Mouse (Mus musculus) lung, postnatal 14 days (tissue): Measurements from ENCODE around the gene Dab1.

Experiments used
- DNase-seq: peaks from one replicate; pipeline ENCODE4 v3.0.0; 2021

The Dab1 gene

DNA sequence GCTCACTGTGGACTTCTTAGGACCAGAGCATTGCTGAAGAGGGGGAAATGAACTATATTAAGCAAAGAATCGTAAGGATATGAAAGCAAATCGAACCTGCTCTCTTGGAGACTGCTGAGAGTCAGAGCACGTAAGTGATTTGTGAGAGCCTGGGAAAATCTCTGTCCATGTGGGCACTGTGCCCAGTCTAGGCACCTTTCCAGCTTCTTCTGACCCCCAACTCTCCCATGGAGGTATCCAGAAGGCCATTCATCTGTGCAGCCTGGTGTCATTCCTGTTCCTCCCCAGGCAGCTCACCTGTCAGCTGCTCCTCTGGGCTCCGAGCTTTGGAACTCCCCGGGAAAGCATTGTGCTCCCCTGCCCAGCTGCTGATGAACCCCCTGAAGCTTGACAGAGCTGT lies 389.2 kb downstream of the Dab1 start:
- no peak for DNase-seq

DNA sequence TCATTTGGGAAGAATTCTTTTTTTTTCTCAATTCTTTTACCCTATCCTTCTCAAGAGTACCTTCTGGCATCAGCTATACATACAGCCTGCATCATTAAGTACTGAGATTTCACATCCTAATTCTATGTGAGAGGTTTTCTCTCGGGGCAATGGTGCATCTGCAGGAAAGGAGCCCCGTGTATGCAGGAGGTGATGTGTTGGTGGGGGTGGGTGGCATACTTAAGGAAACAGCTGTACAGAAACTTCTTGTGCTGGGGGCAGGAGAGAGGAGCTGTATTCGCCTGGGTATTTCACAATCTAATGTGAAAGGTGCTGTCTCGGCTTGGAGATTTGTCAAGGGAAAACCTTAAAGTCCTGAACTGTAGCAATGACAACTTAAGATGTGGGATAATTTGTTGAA lies 392.5 kb downstream of the Dab1 start:
- no peak for DNase-seq

DNA sequence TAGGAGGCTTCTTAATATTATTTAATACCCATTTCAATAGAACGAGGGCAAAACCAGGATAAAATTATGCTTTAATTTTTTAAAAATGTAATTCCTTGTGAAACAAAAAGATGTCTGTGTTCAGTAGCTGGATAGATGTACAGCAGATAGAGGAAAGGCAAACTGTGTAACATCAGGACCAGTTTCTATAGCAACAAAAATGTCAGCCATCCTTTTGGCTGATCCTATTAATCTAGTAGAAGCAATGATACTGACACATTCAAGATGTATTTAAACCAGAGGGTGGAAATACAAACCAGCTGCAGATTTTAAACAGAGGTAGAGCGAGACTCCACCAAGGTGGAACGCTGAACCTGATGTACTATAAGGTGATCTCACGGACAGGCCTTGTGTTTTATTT lies 393.0 kb downstream of the Dab1 start:
- no peak for DNase-seq

DNA sequence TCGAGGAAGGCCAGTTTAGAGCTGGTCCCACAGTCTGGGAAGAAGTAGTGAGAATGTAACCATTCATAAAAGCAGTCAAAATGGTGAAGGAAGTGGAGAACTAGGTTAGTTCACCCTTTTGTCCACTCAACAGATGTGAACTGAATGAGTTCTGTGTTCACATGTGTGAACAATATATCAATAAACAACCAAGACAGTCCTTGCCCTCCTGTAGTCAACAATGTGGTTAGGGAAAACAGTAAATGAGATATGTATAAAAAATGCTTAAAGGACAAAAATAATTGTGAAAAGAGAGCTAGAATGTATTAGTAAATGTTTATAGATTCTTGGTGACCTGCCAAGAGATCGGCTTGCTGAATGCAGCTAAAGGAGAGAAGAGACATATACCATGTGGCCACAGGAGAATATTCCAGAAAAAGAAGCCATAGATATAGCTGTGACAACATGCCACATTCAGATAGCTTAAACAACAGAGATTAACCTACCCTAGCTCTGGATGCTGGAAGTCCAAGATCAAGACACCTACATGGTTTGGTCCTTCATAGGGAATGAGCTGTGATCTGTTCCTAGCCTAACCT lies 406.0 kb downstream of the Dab1 start:
- no peak for DNase-seq

DNA sequence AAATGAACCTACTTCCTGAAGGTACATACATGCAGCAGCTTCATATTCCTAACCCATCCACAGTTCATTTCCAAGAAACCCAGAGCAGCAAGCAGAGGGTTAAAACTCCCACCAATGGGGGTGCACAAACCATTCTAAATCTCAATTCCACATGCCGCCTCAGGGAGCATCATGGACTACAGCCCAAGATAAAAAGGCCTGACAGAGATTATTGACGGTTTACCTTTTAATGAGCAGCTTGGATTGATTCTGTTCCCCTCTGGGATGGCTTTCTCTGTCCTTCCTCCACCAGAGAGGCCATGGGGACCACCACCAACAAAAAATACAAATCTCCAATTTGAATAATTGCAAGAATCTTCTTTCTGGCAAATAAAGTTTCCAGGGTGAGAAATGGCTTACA lies 407.7 kb downstream of the Dab1 start:
- no peak for DNase-seq

DNA sequence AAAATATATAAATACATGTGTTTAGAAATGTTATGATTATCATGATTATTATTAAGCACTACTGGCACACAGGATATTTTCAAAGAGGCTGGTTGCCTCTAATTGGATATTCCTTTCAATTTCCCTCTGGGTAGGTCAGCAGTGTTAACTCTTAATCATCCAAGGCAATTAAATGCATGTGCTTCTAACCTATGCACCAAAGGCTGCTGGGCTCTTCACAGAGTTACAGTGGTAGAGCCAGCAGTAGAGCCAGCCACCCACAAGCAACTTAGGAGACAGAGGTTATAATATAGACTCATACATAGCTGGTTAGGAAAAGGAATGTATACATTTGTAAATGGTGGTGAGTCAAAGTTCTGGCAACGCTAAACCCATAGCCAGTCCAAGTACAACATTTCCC lies 408.1 kb downstream of the Dab1 start:
- DNase-seq: no peak

DNA sequence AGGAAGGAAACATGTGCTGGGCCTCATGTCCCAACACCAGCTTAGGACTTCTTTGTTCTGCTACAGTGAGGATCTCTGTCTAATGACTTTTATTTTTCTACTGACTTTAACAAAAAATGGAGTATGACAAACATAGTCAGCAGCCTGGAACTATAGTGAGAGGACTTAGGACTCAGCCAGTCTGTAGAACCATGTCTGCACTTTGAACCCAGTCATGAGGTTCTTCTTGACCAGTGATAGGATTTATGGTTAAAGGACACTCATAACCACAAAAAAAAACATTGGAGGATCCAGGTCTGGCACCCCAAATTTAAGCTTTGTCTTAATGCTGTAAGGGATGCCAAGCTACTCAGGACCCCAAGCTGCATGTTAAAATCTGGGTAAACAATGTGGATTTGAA lies 416.9 kb downstream of the Dab1 start:
- DNase-seq: no peak

DNA sequence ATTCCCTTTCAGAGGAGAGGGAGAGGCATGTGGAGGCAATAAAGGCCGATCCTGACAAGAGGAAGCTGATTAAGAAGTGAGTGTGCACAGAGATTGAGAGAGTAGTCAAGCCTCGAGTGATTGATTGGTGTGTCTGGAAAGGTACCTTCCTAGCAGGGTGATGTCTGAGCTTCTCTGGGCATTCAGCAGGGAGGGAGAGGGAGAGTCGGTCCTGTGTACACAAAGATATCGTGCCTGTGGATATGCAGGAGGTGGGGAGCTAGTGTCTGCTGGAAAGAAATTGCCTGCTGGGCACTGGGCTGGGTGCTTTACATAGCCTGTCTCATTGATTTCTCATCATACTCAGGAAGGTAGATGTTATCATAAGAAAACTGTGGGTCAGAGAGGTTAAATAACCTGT lies 420.4 kb downstream of the Dab1 start:
- no peak for DNase-seq

DNA sequence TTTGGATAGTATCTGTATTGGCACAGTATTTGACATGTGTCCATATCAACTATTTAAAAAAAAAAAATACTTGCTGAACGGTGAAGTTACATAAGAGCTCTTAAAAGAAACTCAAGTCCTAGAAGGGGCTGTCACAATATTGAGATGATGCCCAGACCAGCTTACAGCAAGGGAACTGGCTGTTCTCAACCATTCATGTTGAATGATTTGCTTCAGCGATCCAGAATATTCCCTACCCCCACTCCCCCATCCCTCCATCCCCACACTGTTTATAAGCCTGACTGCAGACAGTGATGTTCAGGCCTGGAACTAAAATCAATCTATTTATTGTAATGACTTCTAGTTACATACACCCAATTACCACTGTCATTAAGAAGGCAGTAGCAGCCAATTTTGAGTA lies 424.3 kb downstream of the Dab1 start:
- DNase-seq: no peak

DNA sequence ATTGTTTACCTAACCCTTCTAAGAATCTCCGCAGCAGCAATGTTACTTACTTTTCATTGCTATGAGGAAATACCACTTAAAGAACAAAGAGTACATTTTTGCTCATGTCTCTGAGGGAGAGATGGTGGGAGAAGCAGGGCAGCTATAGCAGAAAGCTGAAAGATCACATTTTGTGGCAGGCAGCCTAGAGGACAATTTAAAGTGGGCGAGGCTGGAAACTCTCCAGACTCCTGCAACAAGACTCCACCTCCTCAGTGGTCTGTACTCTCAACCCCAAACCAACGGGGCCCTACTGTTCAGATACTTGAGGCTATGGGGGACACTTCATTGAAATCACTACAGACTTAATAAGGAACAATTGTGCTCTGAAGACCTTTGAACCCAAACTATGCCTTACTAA lies 425.5 kb downstream of the Dab1 start:
- DNase-seq: no peak

DNA sequence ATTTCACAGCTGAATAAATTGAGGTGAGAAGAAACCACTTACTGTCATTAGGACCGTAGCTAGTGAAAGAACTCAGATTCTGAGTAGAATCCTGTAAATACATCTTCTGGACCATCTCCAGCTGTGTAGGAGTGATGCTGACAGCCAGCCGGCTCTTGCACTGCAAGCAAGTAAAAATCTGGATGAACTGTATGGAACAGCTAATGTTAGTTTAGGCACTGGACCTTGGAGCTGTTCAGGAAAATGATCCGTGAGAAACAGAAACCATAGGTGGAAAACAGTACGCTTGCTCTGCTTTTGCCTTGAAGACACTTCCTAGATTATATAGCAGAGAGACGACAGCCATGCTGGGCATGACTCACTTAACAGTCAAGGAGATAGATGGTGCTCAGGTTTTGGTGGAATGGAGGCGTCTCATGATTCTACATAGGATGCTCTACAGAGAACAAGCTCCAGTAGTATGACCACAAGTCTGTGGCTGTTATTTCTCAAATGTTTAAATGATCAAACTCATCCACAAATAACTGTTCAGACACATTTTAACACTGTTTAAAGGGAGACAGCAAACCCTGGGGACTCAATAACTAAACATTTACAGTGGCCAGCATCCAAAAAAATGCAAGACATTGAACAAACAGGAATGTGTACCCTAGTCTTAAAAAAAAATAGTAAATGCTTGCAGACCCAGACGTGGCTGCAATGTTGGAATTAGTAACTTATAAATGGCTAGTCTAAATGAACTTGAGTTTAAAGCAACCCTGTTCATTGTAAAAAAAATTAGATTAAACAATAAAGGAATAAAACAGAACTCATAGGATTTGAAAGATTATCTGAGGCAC lies 429.0 kb downstream of the Dab1 start:
- DNase-seq: no peak

DNA sequence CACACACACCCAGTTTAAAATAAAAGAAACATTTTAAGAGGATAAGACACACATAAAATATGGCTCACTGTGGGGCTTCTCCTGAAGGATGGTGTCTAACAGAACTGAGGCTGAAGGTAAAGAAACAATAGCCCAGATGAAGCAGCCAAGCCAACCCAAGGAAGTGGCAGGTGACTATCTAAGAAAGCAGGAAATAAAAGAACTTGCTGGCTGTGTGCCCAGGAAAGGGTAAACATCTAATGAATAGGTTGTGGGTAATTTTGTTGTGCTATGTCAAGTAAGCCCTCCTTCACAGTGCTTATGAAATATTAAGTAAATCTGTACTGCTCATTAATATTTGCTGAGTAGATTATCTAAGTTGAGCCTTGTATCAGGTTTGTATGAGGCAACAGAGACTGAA lies 438.0 kb downstream of the Dab1 start:
- no peak for DNase-seq

DNA sequence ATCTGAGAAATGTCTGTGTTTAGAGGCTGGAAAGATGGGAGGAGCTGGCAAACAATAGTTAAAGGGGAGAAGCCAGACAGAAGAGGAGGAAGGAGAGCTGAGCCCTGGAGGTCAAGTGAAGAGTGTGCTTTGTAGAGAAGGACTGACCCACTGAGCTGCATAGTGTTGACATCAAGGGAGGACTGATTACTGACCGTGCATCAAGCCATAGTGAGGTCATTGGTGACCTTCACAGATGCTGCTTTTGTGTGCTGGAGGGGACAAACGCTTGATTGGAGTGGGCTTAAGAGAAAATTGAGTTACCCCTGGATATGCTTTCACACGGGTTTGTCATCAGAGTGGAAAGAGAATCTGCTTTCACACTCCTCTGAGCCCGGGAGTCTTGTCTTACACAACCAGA lies 440.4 kb downstream of the Dab1 start:
- no peak for DNase-seq

DNA sequence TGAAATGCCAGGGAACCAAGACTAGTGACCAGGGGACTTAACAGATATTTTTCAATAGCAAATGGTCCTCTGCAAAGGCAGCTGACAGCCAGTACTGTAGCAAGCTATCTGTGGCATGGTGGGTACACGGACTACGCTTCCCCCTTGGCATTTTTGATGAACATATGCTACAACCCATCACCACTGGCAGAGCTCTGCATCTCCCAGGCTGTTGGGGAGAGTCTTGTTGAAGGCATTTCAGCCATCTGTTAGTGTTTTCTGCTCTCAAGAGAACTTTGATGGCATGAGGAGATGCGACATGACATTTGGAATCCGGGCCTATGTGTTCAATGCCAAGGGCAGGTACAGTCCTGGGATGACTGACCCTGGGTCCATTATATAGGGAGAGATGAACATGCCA lies 443.2 kb downstream of the Dab1 start:
- DNase-seq: no peak

DNA sequence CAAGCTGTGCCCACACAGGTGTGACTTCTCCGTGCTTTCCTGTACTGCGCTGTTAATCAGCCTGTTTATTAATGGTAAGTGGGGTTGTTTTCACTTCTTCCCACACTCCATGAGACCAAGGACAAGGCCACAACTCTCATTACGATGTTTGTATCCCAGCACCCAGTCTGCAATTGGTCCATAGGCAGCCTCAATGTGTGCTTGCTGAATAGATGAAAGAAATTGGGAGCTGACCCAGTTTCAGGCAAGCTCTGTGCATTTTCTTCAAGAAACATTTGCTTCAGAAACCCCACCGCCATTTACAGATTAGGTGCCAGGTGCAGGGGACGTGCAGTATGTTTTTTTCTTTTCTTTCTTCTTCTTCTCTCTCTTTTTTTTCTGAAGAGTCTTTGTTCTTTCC lies 447.7 kb downstream of the Dab1 start:
- no peak for DNase-seq

DNA sequence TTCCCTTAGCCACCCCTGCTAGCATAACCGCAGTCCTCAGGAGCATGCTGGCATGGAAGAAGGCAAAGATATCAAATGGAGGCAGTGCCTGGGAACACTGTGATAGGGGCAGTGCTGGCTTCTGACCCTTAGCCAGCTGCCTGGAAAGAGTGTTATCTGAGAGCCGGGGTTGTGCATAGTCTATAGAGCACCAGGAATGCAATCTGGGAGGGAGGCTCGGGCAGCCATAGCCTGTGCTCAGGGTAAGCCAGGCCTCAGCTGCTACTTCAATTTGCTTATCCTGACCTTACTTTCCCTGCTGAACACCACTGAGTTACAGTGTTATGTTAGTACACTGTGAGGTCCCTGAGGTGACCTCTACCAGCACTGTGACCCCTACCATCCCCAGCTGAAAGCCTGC lies 448.6 kb downstream of the Dab1 start:
- DNase-seq: no peak

DNA sequence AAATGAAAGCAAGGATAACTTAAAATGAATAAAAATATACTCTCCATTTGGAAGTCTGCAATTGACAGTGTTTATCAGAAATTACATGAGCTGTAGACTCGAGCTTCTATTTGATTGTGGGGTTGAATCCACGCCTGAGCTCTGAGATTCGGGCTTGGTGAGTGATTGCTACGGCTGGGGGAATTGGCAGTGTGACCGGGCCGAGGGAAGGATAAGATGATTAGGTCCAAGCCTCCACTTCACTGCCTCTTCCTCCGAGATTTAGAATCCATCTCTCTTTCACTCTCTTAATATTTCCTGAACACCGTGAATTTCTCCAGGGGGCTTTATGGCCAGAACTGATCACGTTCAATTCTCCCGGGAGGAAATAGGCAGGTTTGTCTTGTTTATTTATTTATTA lies 452.1 kb downstream of the Dab1 start:
- no peak for DNase-seq

DNA sequence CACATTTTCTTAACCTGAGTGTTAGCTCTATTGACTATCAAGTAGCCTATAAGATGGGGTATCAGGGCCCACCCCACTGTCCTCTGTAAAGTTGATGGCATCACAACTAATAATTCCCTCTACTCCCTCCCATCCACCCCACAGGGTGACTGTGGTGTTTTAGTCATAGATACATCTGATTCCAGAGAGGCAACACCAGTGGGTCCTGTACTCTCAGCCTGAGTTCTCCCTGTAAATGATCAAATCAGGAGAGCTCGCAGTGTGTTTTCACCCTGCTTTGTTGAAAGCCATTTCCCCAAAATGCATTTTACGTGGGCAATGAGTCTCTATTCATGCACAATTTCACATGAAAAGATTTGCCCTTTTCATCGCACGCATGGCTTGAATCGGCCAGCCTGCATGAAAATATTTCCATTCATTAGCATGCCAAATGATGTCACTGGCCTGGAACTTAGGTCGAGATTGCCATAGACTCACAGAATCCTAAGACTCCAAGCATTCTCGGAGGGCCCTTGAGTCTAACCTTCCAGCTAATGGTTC lies 454.8 kb downstream of the Dab1 start:
- DNase-seq: no peak

DNA sequence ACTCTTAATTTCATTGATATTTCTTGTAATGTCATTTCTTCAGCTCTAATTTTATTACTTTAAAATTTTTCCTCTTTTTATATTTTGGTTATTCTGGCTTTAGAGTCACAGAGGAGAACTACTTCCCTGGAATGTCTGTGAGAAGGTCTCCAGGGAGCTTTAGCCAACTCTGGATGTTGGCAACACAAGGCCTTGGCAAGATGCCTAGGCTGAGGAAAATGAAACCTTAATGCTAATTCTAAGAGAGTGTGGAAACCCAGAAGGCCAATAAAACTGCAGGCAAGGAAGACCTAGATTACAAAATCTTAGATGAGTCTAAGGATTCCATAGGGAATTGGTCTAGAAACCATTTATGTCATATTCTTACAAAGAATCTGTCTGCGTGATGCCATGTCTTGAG lies 458.6 kb downstream of the Dab1 start:
- DNase-seq: peak; percentile 52

DNA sequence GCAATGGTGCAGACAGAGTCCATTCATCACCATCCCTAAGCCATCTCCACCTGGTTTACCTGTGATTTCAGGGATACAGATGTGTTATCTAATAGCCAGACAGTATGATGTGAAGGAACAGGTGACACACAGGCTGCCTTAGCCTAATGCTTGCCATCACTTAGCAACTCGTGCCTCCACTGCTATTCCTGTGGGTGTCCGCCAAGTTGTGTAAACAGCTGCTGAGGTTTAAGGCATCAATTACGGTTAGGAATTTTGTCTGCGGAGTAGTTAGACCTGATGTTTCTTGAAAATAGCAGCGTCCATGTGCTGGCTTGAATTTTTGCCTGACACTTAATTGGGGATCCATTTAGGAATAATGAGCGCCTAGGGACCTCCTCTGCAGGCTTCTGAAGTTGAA lies 487.1 kb downstream of the Dab1 start:
- no peak for DNase-seq

DNA sequence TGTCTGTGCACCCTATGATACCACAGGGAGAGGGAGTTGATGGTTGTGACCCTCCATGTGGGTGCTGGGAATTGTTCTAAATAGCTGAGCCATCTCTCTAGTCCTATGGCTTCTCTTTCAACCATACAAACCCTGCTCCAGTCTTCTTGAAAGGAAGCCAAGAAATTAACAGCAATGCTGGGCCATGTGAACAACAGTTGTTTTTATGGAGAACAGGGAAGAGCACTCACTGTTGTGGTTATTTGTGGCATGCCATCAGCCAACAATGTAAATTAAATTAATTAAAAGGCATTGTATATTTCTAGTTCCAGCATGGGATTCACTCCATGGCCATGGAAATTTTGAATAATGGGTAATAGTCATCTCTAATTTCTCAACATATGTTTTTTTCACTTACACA lies 492.5 kb downstream of the Dab1 start:
- DNase-seq: no peak

DNA sequence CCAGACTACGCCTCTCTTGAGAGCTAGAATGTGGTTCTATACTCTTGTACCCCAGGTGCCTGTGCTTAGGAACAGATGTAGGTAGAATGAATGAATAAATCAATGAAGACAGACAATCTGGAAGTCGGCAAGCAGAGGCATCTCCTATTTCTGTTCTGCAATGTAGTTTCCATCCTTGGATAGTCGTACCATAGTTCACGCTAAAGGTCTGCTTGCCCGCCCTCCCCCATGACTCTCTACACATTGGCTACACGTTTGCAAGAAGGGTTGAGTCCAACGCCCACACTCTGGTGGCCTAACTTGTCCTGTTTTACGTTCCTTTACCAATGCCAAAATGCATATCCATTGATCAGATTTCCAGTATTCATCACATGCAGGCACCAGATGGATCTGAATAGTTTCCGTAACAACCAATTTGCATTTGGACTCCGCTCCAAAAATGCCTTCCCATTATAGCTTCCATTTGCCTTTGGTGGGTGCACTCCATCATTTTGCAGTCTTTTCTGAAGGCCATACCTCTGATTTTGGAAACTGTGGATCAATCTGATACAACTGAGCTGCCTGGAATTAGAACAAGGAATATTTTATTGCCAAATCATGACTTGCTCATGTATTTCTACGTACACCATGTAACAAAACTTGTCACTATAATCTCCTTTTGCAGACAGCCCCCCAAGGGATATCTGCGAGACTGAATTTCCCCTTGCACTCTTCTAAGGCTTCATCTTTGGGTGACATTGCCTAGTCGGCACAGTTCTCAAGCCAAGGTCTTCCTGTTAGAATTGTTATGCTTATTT lies 494.2 kb downstream of the Dab1 start:
- DNase-seq: no peak

DNA sequence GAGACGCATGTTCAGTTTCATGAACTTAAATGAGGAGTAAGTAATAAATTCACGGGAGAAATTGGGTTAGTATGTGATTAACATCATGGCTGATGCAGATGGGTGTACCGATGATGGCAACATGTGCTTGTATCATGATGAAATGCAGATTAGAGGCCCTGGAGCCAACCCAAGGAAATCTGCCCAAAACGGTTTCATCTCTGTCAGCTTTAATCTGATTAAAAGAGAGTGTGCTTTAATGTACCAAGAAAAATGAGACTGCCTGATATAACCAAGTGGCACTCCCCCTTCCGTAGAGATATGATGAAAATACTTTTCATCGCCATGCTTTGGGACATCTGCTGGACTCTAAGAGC lies 494.8 kb downstream of the Dab1 start:
- DNase-seq: no peak

DNA sequence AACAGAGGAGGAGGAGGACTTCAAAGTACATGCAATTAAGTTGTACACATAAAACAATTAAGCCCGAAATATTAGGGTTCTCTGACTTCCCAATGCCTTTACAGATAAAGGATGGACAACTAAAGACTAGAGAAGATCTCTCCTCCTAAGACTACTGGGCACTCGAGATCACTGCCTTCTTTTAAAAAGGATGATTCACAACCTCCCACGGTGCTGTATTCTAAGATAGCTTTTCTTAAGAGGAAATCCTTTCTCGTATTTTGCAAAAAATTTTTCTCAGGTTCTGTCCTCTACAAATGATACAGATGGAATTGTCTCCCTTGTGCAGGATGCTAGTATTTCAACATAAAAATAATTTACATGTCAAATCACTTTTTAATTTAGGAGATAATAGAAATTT lies 500.9 kb downstream of the Dab1 start:
- no peak for DNase-seq
